Mouse (Mus musculus): Measurements from ENCODE around the gene Golt1a. TPM values are rescaled to one million over a fixed set of nuclear protein-coding genes. Genes with fewer than 3 reads are reported as not detected.

Golt1a gene
- polyA plus RNA-seq, 1 experiment from 2014 or later, result not detected

GRCm38 (mm10) chr1:133347693-133348520, 38.3 kb downstream of the Golt1a start:
- Histone ChIP-seq H3K27me3 (replicated peaks) (peaks cover 12% of the 10 kb centered on the region; the same call in 1 of the 2 replicates), H3K27ac (ENCODE audit: poor library complexity, severe bottlenecking) (no peak overlapping the region), H3K9me3 (replicated peaks) (0 out of 2 replicates have a peak, but pooled peaks cover 4% of the 10 kb centered on the region), H3K36me3 (no peaks in the 10 kb centered on the region), H3K4me2 (no peak overlapping the region), H3K4me1 (replicated peaks) (peaks cover 17% of the 10 kb centered on the region), H3K4me3 (no peak overlapping the region), H3K9ac (no peak overlapping the region)
- peak; percentile 36; the same call in 1 of the 2 replicates for ATAC-seq (ENCODE audit: insufficient number of reproducible peaks, low FRiP score)
- WGBS, result 55% methylated on average over 11 of the region's 11 CpGs

DNA sequence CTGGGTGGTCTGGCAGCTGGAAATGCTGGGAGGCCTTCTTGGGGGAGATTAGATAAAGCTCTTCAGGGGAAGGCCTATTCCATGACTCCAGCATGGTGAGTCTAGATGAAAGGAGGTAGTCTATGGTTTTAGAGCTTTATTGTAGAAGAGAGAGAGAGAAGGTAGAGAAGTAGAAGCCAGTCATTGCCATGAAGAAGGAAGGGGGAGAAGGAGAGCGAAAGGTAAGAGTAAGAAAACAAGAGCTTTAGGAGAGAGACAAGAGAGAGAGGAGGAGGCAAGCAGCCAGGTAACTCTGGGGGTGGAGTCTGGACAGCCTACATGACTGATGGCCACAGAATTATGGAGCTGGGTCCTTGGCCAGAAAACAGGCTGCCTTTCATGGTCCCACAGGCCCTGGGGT, 40.6 kb downstream of the Golt1a start, which contains the start of gene Ren1:
Ren1 (plus strand) TSS at position 301 of the 400 bp plus-strand sequence.
- H3K9ac ChIP-seq, result no peak within 1 kb of the TSS
- no peak within 1 kb of the TSS for H3K27ac ChIP-seq (ENCODE audit: poor library complexity, severe bottlenecking)
- H3K27me3 ChIP-seq (replicated peaks), result peaks cover 28% of the 10 kb centered on the region
- H3K9me3 ChIP-seq (replicated peaks), result no peaks in the 10 kb centered on the region
- H3K36me3 ChIP-seq, result no peaks in the 10 kb centered on the region
- 89% methylated on average over 1 of the region's 1 CpGs for WGBS
- peaks cover 17% of the 10 kb centered on the region for H3K4me1 ChIP-seq (replicated peaks)
- H3K4me3 ChIP-seq, result no peak within 1 kb of the TSS
- no peak within 1 kb of the TSS for H3K4me2 ChIP-seq
- no peak for ATAC-seq (ENCODE audit: insufficient number of reproducible peaks, low FRiP score)

GRCm38 (mm10) chr1:133351762-133352161, 42.2 kb downstream of the Golt1a start:
- H3K27ac ChIP-seq (ENCODE audit: poor library complexity, severe bottlenecking), result no peak overlapping the region
- H3K4me2 ChIP-seq, result no peak overlapping the region
- no peaks in the 10 kb centered on the region for H3K9me3 ChIP-seq (replicated peaks)
- peaks cover 17% of the 10 kb centered on the region for H3K4me1 ChIP-seq (replicated peaks)
- no peak overlapping the region for H3K4me3 ChIP-seq
- WGBS, result 46% methylated on average over 9 of the region's 9 CpGs
- ATAC-seq (ENCODE audit: insufficient number of reproducible peaks, low FRiP score), result no peak
- no peak overlapping the region for H3K9ac ChIP-seq
- no peaks in the 10 kb centered on the region for H3K36me3 ChIP-seq
- peaks cover 42% of the 10 kb centered on the region for H3K27me3 ChIP-seq (replicated peaks)

GRCm38 (mm10) chr1:133353371-133353809, 43.8 kb downstream of the Golt1a start:
- Histone ChIP-seq H3K27ac (ENCODE audit: poor library complexity, severe bottlenecking) (no peak overlapping the region), H3K4me2 (no peak overlapping the region), H3K4me3 (no peak overlapping the region), H3K9ac (no peak overlapping the region), H3K9me3 (replicated peaks) (no peaks in the 10 kb centered on the region), H3K36me3 (no peaks in the 10 kb centered on the region), H3K27me3 (replicated peaks) (peaks cover 55% of the 10 kb centered on the region), H3K4me1 (replicated peaks) (peaks cover 8% of the 10 kb centered on the region; the same call in 1 of the 2 replicates)
- no peak for ATAC-seq (ENCODE audit: insufficient number of reproducible peaks, low FRiP score)
- WGBS, result 50% methylated on average over 12 of the region's 12 CpGs

GRCm38 (mm10) chr1:133355469-133355868, 45.9 kb downstream of the Golt1a start:
- peaks cover 64% of the 10 kb centered on the region for H3K27me3 ChIP-seq (replicated peaks)
- ATAC-seq (ENCODE audit: insufficient number of reproducible peaks, low FRiP score), result no peak

GRCm38 (mm10) chr1:133355912-133356311, 46.3 kb downstream of the Golt1a start:
- H3K4me2 ChIP-seq, result no peak overlapping the region
- no peak overlapping the region for H3K9ac ChIP-seq
- no peak overlapping the region for H3K4me3 ChIP-seq
- WGBS, result 46% methylated on average over 15 of the region's 15 CpGs
- H3K27me3 ChIP-seq (replicated peaks), result peaks cover 64% of the 10 kb centered on the region
- H3K4me1 ChIP-seq (replicated peaks), result no peaks in the 10 kb centered on the region
- no peak overlapping the region for H3K27ac ChIP-seq (ENCODE audit: poor library complexity, severe bottlenecking)
- no peaks in the 10 kb centered on the region for H3K36me3 ChIP-seq
- no peak for ATAC-seq (ENCODE audit: insufficient number of reproducible peaks, low FRiP score)
- H3K9me3 ChIP-seq (replicated peaks), result no peaks in the 10 kb centered on the region

More at GRCm38 (mm10) chr1:133355469-133355868, 45.9 kb downstream of the Golt1a start:
- H3K9ac ChIP-seq, result no peak overlapping the region
- H3K36me3 ChIP-seq, result no peaks in the 10 kb centered on the region
- H3K4me2 ChIP-seq, result no peak overlapping the region
- no peaks in the 10 kb centered on the region for H3K4me1 ChIP-seq (replicated peaks)
- H3K9me3 ChIP-seq (replicated peaks), result no peaks in the 10 kb centered on the region
- no peak overlapping the region for H3K27ac ChIP-seq (ENCODE audit: poor library complexity, severe bottlenecking)
- whole genome bisulfite sequencing, result 51% methylated on average over 5 of the region's 5 CpGs
- no peak overlapping the region for H3K4me3 ChIP-seq

DNA sequence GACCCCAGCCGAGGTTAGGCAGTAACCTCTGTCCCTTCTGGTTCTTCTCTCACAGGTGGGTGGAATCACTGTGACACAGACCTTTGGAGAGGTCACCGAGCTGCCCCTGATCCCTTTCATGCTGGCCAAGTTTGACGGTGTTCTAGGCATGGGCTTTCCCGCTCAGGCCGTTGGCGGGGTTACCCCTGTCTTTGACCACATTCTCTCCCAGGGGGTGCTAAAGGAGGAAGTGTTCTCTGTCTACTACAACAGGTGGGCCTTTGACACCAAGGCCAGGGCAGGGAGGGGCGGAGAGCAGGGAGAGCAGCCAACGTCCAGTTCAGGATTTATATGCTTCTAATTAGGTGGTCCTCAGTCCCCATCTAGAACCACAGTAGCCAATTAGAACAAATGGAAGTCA, 46.7 kb downstream of the Golt1a start:
- H3K4me2 ChIP-seq, result no peak overlapping the region
- no peaks in the 10 kb centered on the region for H3K4me1 ChIP-seq (replicated peaks)
- H3K27ac ChIP-seq (ENCODE audit: poor library complexity, severe bottlenecking), result no peak overlapping the region
- 59% methylated on average over 8 of the region's 8 CpGs for WGBS
- no peak overlapping the region for H3K4me3 ChIP-seq
- no peaks in the 10 kb centered on the region for H3K36me3 ChIP-seq
- no peaks in the 10 kb centered on the region for H3K9me3 ChIP-seq (replicated peaks)
- H3K27me3 ChIP-seq (replicated peaks), result peaks cover 64% of the 10 kb centered on the region
- no peak for ATAC-seq (ENCODE audit: insufficient number of reproducible peaks, low FRiP score)
- H3K9ac ChIP-seq, result no peak overlapping the region

GRCm38 (mm10) chr1:133361006-133361405, 51.4 kb downstream of the Golt1a start:
- Histone ChIP-seq H3K4me2 (no peak overlapping the region), H3K9me3 (replicated peaks) (no peaks in the 10 kb centered on the region), H3K4me1 (replicated peaks) (peaks cover 25% of the 10 kb centered on the region), H3K27me3 (replicated peaks) (peaks cover 59% of the 10 kb centered on the region), H3K36me3 (no peaks in the 10 kb centered on the region), H3K4me3 (no peak overlapping the region), H3K9ac (no peak overlapping the region), H3K27ac (ENCODE audit: poor library complexity, severe bottlenecking) (no peak overlapping the region)
- no peak for ATAC-seq (ENCODE audit: insufficient number of reproducible peaks, low FRiP score)
- WGBS, result 88% methylated on average over 6 of the region's 6 CpGs

- WGBS, result 87% methylated on average over 5 of the region's 5 CpGs
Measured at GRCm38 (mm10) chr1:133362103-133362502, 52.5 kb downstream of the Golt1a start.

GRCm38 (mm10) chr1:133363276-133364021, 53.8 kb downstream of the Golt1a start, which contains the start of gene Etnk2:
TSS of gene Etnk2 (plus strand) at chr1:133363572.
- peak; percentile 73 for ATAC-seq (ENCODE audit: insufficient number of reproducible peaks, low FRiP score)

More at GRCm38 (mm10) chr1:133362103-133362502, 52.5 kb downstream of the Golt1a start:
- no peaks in the 10 kb centered on the region for H3K36me3 ChIP-seq
- H3K4me1 ChIP-seq (replicated peaks), result peaks cover 26% of the 10 kb centered on the region
- no peak overlapping the region for H3K27ac ChIP-seq (ENCODE audit: poor library complexity, severe bottlenecking)
- no peak overlapping the region for H3K4me2 ChIP-seq
- H3K27me3 ChIP-seq (replicated peaks), result peaks cover 54% of the 10 kb centered on the region
- H3K9me3 ChIP-seq (replicated peaks), result no peaks in the 10 kb centered on the region
- ATAC-seq (ENCODE audit: insufficient number of reproducible peaks, low FRiP score), result no peak
- no peak overlapping the region for H3K4me3 ChIP-seq
- H3K9ac ChIP-seq, result no peak overlapping the region

More at GRCm38 (mm10) chr1:133363276-133364021, 53.8 kb downstream of the Golt1a start, which contains the start of gene Etnk2:
- Histone ChIP-seq H3K4me2 (peak within 1 kb of the TSS; percentile 88), H3K36me3 (no peaks in the 10 kb centered on the region), H3K4me3 (peak within 1 kb of the TSS; percentile 61), H3K4me1 (replicated peaks) (peaks cover 40% of the 10 kb centered on the region), H3K27ac (ENCODE audit: poor library complexity, severe bottlenecking) (no peak within 1 kb of the TSS), H3K9ac (peak within 1 kb of the TSS; percentile 68), H3K9me3 (replicated peaks) (no peaks in the 10 kb centered on the region), H3K27me3 (replicated peaks) (peaks cover 43% of the 10 kb centered on the region)
- under 1% methylated on average over 52 of the region's 52 CpGs for WGBS

Measured in heart, embryonic 12.5 days (tissue).